Mouse (Mus musculus): Measurements from ENCODE around the gene Sin3a. TPM values are rescaled to one million over a fixed set of nuclear protein-coding genes. Genes with fewer than 3 reads are reported as not detected.

The Sin3a gene
- polyA plus RNA-seq (2015; fragmentation: Nextera tagmentation; extraction: Ambion mirVana): 32.4 and 40.2 TPM in 2 replicates

- H3K9ac ChIP-seq: peak within 1 kb of the TSS; percentile 88
- peak within 1 kb of the TSS; percentile 80 for H3K4me2 ChIP-seq (replicated peaks)
- no peaks in the 10 kb centered on the region for H3K27me3 ChIP-seq
- H3K27ac ChIP-seq: peak within 1 kb of the TSS; percentile 99
- WGBS: under 1% methylated on average over 34 of the region's 34 CpGs
- ATAC-seq (ENCODE audit: low FRiP score, low read depth): no peak
- peaks cover 29% of the 10 kb centered on the region for H3K4me1 ChIP-seq
- peak within 1 kb of the TSS; percentile 94 for H3K4me3 ChIP-seq
- H3K36me3 ChIP-seq: 0 out of 2 replicates have a peak, but pooled peaks cover 6% of the 10 kb centered on the region
- H3K9me3 ChIP-seq: no peaks in the 10 kb centered on the region
Observed at GRCm38 (mm10) chr9:57071801-57072351, at the start of gene Sin3a. TSS of gene Sin3a (plus strand) at chr9:57072040.

DNA sequence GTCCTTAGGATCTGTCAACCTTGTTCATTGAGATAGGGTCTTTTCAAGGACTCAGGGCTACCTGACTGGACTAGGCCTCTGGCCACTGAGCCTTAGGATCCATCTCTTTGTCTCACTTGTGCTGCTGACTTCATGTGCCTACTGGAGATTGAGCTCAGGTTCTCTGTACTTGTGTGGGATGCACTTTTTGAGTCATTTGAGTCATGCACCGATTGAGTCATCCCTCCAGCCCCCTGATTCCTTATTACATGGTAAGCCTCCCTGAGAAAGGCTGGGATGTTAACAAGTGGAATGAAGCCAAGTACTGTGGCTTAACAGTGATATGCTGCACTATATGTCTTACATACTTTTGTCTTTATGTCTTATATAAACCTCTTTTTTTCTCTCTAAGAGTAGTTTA lies 40.1 kb upstream of the Sin3a start:
- no peaks in the 10 kb centered on the region for H3K4me1 ChIP-seq
- no peaks in the 10 kb centered on the region for H3K9me3 ChIP-seq
- no peak overlapping the region for H3K4me3 ChIP-seq
- ATAC-seq (ENCODE audit: low FRiP score, low read depth): no peak
- H3K4me2 ChIP-seq (replicated peaks): no peak overlapping the region
- no peak overlapping the region for H3K9ac ChIP-seq
- H3K36me3 ChIP-seq: peaks cover 77% of the 10 kb centered on the region
- WGBS: 95% methylated on average over 1 of the region's 1 CpGs
- no peaks in the 10 kb centered on the region for H3K27me3 ChIP-seq
- H3K27ac ChIP-seq: no peak overlapping the region

GRCm38 (mm10) chr9:57056237-57056636 lies 15.6 kb upstream of the Sin3a start:
- Histone ChIP-seq H3K4me3 (no peak overlapping the region), H3K9me3 (no peaks in the 10 kb centered on the region), H3K4me2 (replicated peaks) (no peak overlapping the region), H3K27ac (no peak overlapping the region), H3K9ac (no peak overlapping the region), H3K27me3 (no peaks in the 10 kb centered on the region), H3K36me3 (peaks cover 76% of the 10 kb centered on the region), H3K4me1 (no peaks in the 10 kb centered on the region)
- WGBS: 95% methylated on average over 1 of the region's 1 CpGs
- no peak for ATAC-seq (ENCODE audit: low FRiP score, low read depth)

DNA sequence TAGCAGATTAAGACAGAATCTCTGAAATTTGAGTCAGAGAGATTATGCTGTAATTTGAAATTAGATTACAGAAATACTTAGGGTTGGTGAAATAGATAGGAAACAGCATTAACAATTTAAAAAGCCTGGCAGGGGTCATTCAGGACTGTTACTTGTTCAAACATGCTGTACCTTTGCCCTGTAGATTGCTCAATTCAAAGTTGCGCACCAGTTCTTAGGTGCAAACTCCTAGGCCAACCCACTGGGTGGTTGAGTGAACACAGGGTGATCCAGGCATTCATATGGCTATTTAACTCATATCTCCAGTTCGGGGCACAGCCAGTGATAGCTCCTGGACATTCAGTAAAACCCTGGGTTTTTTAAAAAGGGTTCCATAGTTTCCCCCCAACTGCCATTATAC lies 7.7 kb upstream of the Sin3a start:
- Histone ChIP-seq H3K4me1 (no peaks in the 10 kb centered on the region), H3K9me3 (no peaks in the 10 kb centered on the region), H3K36me3 (peaks cover 55% of the 10 kb centered on the region), H3K4me3 (no peak overlapping the region), H3K27me3 (no peaks in the 10 kb centered on the region), H3K9ac (no peak overlapping the region), H3K4me2 (replicated peaks) (no peak overlapping the region), H3K27ac (no peak overlapping the region)
- WGBS: 98% methylated on average over 2 of the region's 2 CpGs
- no peak for ATAC-seq (ENCODE audit: low FRiP score, low read depth)

DNA sequence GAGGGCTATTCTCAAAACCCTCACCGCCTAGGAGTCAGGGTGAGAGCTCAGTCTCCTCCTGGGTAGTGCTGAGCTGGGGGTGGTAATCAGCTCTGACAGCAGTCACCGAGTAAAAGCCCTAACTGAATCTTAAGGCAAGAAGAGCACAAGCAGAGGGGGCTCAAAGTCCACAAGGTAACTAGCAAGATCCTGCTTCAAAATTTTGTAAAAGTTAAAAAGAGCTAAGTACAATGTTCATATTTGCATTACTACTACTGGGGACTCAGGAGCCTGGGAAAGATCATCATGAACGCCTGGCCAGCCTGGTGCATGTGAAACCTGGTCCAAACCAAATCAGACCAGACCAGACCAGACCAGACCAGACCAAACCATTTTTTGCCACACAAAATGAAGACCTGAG lies 3.6 kb upstream of the Sin3a start:
- Histone ChIP-seq H3K9me3 (no peaks in the 10 kb centered on the region), H3K9ac (no peak overlapping the region), H3K4me1 (peaks cover 16% of the 10 kb centered on the region), H3K27me3 (no peaks in the 10 kb centered on the region), H3K36me3 (peaks cover 25% of the 10 kb centered on the region; the same call in 1 of the 2 replicates), H3K4me2 (replicated peaks) (no peak overlapping the region), H3K27ac (no peak overlapping the region), H3K4me3 (no peak overlapping the region)
- 74% methylated on average over 3 of the region's 3 CpGs for WGBS
- ATAC-seq (ENCODE audit: low FRiP score, low read depth): no peak

DNA sequence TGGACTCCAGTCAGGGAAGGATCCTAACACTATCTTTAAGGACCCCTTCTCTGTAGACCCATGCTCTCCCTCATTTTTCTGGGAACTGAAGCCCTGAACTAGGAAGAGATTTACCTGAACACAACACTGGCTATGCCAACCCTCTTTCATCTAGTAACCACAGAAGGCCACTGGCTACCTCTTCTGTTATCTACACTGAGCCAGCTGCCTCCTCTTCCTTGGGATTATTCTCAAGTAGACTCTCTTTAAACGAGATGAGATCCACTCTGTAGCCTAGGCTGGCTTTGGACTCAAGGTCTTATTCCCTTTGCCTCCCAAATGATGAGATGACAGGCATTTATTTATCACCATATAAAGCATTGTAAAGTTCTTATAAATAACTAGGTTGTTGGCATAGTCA lies 1.6 kb upstream of the Sin3a start:
- no peak overlapping the region for H3K4me3 ChIP-seq
- H3K27me3 ChIP-seq: no peaks in the 10 kb centered on the region
- no peak overlapping the region for H3K27ac ChIP-seq
- no peak for ATAC-seq (ENCODE audit: low FRiP score, low read depth)
- WGBS: 61% methylated on average over 1 of the region's 1 CpGs
- peak overlapping the region; percentile 80 for H3K4me2 ChIP-seq (replicated peaks)
- H3K36me3 ChIP-seq: peaks cover 12% of the 10 kb centered on the region; the same call in 1 of the 2 replicates
- peaks cover 28% of the 10 kb centered on the region for H3K4me1 ChIP-seq
- no peaks in the 10 kb centered on the region for H3K9me3 ChIP-seq
- peak overlapping the region; percentile 43; the same call in 1 of the 2 replicates for H3K9ac ChIP-seq

DNA sequence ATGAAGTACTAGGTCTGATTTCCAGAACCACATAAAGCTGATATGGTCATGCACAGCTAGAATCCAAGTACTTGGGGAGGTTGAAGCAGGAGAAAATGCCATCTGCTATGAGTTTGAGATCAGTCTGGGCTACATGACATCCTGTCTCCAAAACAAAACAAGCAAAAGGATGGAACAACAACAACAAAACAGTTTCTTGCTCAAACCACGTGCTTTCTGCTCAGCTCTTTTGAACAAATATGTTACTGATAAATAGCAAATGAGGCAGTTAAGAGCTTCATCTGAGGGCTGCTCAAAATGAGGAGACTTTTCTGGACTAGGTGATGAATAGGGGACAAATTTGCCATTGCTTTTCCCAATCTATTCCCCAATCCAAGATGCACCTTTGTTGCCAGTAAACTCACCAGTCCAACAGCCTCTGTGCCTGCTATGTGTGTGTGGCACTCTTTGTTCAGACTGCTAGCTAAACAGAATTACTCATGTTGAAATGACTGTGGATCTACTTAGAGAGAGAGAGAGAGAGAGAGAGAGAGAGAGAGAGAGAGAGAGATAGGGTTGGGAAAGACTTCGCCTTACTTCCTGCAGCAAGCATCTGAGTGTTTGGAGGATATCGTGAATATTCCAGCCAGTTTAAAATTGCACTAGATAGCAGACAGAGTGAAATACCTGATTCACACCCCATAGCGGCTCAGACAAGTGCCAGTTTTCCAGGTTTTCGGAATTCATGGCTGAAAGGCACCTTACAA lies 867 bp upstream of the Sin3a start:
- 0 out of 2 replicates have a peak, but pooled peaks cover 6% of the 10 kb centered on the region for H3K36me3 ChIP-seq
- H3K27me3 ChIP-seq: no peaks in the 10 kb centered on the region
- peak overlapping the region; percentile 94 for H3K4me3 ChIP-seq
- peaks cover 29% of the 10 kb centered on the region for H3K4me1 ChIP-seq
- no peaks in the 10 kb centered on the region for H3K9me3 ChIP-seq
- WGBS: 24% methylated on average over 5 of the region's 5 CpGs
- peak overlapping the region; percentile 75 for H3K27ac ChIP-seq
- peak overlapping the region; percentile 80 for H3K4me2 ChIP-seq (replicated peaks)
- ATAC-seq (ENCODE audit: low FRiP score, low read depth): no peak
- H3K9ac ChIP-seq: peak overlapping the region; percentile 60

GRCm38 (mm10) chr9:57072526-57072988 lies 717 bp downstream of the Sin3a start:
- H3K9ac ChIP-seq: peak overlapping the region; percentile 88
- no peaks in the 10 kb centered on the region for H3K27me3 ChIP-seq
- WGBS: under 1% methylated on average over 40 of the region's 40 CpGs
- no peaks in the 10 kb centered on the region for H3K9me3 ChIP-seq
- ATAC-seq (ENCODE audit: low FRiP score, low read depth): no peak
- peak overlapping the region; percentile 99 for H3K27ac ChIP-seq
- peak overlapping the region; percentile 80 for H3K4me2 ChIP-seq (replicated peaks)
- peaks cover 33% of the 10 kb centered on the region for H3K4me1 ChIP-seq
- peak overlapping the region; percentile 94 for H3K4me3 ChIP-seq
- no peaks in the 10 kb centered on the region for H3K36me3 ChIP-seq

GRCm38 (mm10) chr9:57072989-57073789 lies 1.3 kb downstream of the Sin3a start:
- Histone ChIP-seq H3K9me3 (no peaks in the 10 kb centered on the region), H3K27ac (peak overlapping the region; percentile 99), H3K4me2 (replicated peaks) (peak overlapping the region; percentile 91), H3K9ac (peak overlapping the region; percentile 88), H3K27me3 (no peaks in the 10 kb centered on the region), H3K4me3 (peak overlapping the region; percentile 94), H3K4me1 (peaks cover 33% of the 10 kb centered on the region), H3K36me3 (no peaks in the 10 kb centered on the region)
- peak; percentile 77 for ATAC-seq (ENCODE audit: low FRiP score, low read depth)
- 0% methylated on average over 54 of the region's 54 CpGs for WGBS

DNA sequence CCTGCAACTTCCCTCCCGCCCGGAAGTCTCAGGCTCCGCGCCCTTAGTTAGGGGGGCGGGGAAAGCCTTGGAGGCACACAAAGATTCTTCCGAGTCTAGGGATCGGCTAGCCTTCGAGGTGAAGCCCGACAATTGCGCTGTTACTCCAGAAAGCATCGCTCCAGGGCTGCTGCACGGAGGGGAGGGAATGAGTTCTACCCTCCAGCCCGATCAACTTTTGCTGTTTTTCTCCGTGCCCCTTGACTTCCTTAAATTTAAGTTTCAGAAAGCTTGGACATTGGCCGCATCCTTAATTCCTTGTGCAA lies 1.9 kb downstream of the Sin3a start:
- Histone ChIP-seq H3K4me1 (peaks cover 33% of the 10 kb centered on the region), H3K36me3 (no peaks in the 10 kb centered on the region), H3K9ac (peak overlapping the region; percentile 81), H3K4me2 (replicated peaks) (peak overlapping the region; percentile 91), H3K4me3 (peak overlapping the region; percentile 94), H3K27me3 (no peaks in the 10 kb centered on the region), H3K9me3 (no peaks in the 10 kb centered on the region), H3K27ac (peak overlapping the region; percentile 93)
- ATAC-seq (ENCODE audit: low FRiP score, low read depth): no peak
- WGBS: under 1% methylated on average over 15 of the region's 15 CpGs

GRCm38 (mm10) chr9:57074171-57074821 lies 2.5 kb downstream of the Sin3a start:
- no peaks in the 10 kb centered on the region for H3K9me3 ChIP-seq
- no peaks in the 10 kb centered on the region for H3K27me3 ChIP-seq
- WGBS: 4% methylated on average over 21 of the region's 21 CpGs

More at GRCm38 (mm10) chr9:57074171-57074821, 2.5 kb downstream of the Sin3a start:
- H3K27ac ChIP-seq: peak overlapping the region; percentile 93
- peaks cover 33% of the 10 kb centered on the region for H3K4me1 ChIP-seq
- H3K4me3 ChIP-seq: peak overlapping the region; percentile 94
- H3K4me2 ChIP-seq (replicated peaks): peak overlapping the region; percentile 91
- H3K9ac ChIP-seq: peak overlapping the region; percentile 81
- no peaks in the 10 kb centered on the region for H3K36me3 ChIP-seq
- ATAC-seq (ENCODE audit: low FRiP score, low read depth): no peak

All from limb, embryonic 13.5 days (tissue).